Mouse (Mus musculus) spleen, embryonic (tissue): ENCODE results near the gene Adamts14.

Experiments
- CTCF ChIA-PET: fragments of 350-600 bp; sonication (Branson Sonifier 250); formaldehyde crosslinking; loops from one replicate; lab custom pipeline; 2022; lab: Charles Lee

Adamts14 gene

GRCm38 (mm10) chr10:61147157-61148040 lies 125.8 kb downstream of the Adamts14 start, which contains the start of gene Sgpl1:
Gene Sgpl1, minus strand, starts transcription at chr10:61147703.
- CTCF ChIA-PET, result interaction anchor here (1.1 kb wide), 1 partner anchor 25 kb away, joined by 3 read pairs; no protein-coding TSS in a partner anchor
